Comparison of ENCODE assay signal across 26 mouse cellular contexts in genomic region chr6:37703946-37704345, GRCm38 (mm10).
"Had no signal": no experiment of that assay in that cellular context is flagged by ENCODE, and none has a peak within 500 bp of the region (broad histone marks: within the 10 kb centered on the region; RNA-seq: fewer than 3 reads in every experiment).

No protein-coding gene starts in this region.

- ATAC-seq: liver, postnatal 0 days; lung, postnatal 0 days; midbrain, embryonic 16.5 days had no signal

- H3K4me1 ChIP-seq: limb, embryonic 12.5 days; limb, embryonic 15.5 days; megakaryocyte, embryonic 14.5 days; midbrain, embryonic 10.5 days; neural tube, embryonic 12.5 days; neural tube, embryonic 15.5 days had no signal

- H3K4me3 ChIP-seq: layer of hippocampus, adult 2 months; left cerebral cortex, adult 2 months; limb, embryonic 12.5 days; limb, embryonic 15.5 days; megakaryocyte, embryonic 14.5 days; midbrain, embryonic 10.5 days; neural tube, embryonic 12.5 days; neural tube, embryonic 15.5 days had no signal

- DNase-seq: kidney, adult 2 months; kidney, postnatal 25 days; layer of hippocampus, adult 9-11 months; layer of hippocampus, postnatal 36 days; liver, postnatal 0 days; lung, embryonic 14.5 days; right cerebral cortex, adult 18-20 months; right cerebral cortex, postnatal 14 days; right cerebral cortex, postnatal 4 days; thymus, adult 2 months; thymus, postnatal 14 days; thymus, postnatal 4 days had no signal

- H3K4me2 ChIP-seq: limb, embryonic 12.5 days; limb, embryonic 15.5 days; liver, embryonic 11.5 days; lung, embryonic 14.5 days; neural tube, embryonic 12.5 days; neural tube, embryonic 15.5 days had no signal

- H3K36me3 ChIP-seq: limb, embryonic 12.5 days; limb, embryonic 15.5 days; midbrain, embryonic 10.5 days; neural tube, embryonic 12.5 days; neural tube, embryonic 15.5 days had no signal

- H3K9ac ChIP-seq: limb, embryonic 12.5 days; limb, embryonic 15.5 days; liver, embryonic 14.5 days; liver, postnatal 0 days; lung, embryonic 14.5 days; neural tube, embryonic 12.5 days; neural tube, embryonic 15.5 days had no signal

- H3K27me3 ChIP-seq: limb, embryonic 12.5 days; limb, embryonic 15.5 days; megakaryocyte, embryonic 14.5 days; neural tube, embryonic 12.5 days; neural tube, embryonic 15.5 days had no signal

- H3K27ac ChIP-seq: kidney, postnatal 0 days; layer of hippocampus, adult 2 months; left cerebral cortex, adult 2 months; limb, embryonic 12.5 days; limb, embryonic 15.5 days; liver, embryonic 14.5 days; midbrain, embryonic 10.5 days; neural tube, embryonic 12.5 days; neural tube, embryonic 15.5 days; stomach, postnatal 0 days had no signal

- H3K9me3 ChIP-seq: limb, embryonic 15.5 days; neural tube, embryonic 15.5 days had no signal
